Mouse (Mus musculus): ENCODE results near the gene Dnaja3. TPM values are rescaled to one million over a fixed set of nuclear protein-coding genes. Genes with fewer than 3 reads are reported as not detected.
"Not testable (repeated sequence)": the region's sequence is repeated elsewhere in the genome, so short reads cannot be mapped to it uniquely, and the experiment has no call there.

The Dnaja3 gene
- polyA plus RNA-seq, 1 experiment from 2014 or later: 71.6 TPM

DNA sequence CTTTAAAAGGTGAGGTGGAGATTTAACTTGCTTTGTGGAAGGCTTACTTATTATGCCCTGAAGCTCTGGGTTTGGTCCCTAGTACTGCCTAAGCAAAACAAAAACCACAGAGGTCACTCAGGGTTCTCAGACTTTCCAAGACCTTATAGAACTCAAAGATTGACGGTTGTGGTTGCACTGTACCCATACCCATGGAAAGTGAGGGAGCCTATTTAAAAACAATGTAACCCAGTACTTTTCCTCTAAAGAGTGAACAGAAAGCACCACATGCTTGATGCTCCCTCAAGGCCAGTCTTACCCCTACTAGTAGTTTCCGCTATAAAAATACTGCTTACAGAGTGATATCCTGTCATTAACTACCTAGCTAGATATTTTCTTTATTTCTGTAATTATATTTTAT lies 96.5 kb downstream of the Dnaja3 start:
- no peaks in the 10 kb centered on the region for H3K9me3 ChIP-seq (ENCODE audit: control insufficient read depth, low read length)
- no peak overlapping the region for H3K27ac ChIP-seq (ENCODE audit: low read depth)
- H3K4me3 ChIP-seq (ENCODE audit: low read depth, low read length): no peak overlapping the region
- H3K36me3 ChIP-seq (ENCODE audit: control insufficient read depth, insufficient read depth, low read length): no peaks in the 10 kb centered on the region
- no peak for DNase-seq (ENCODE audit: low spot score)
- no peak overlapping the region for H3K9ac ChIP-seq (ENCODE audit: low read length)
- 92% methylated on average over 2 of the region's 2 CpGs for WGBS
- ATAC-seq (replicated peaks; ENCODE audit: low FRiP score, low TSS enrichment, low read depth): no peak
- no peaks in the 10 kb centered on the region for H3K4me1 ChIP-seq (replicated peaks; ENCODE audit: control insufficient read depth, insufficient read depth, low read length)
- no peak overlapping the region for H3K4me2 ChIP-seq (ENCODE audit: low read length)
- H3K27me3 ChIP-seq (replicated peaks; ENCODE audit: control insufficient read depth, insufficient read depth, low read length): no peaks in the 10 kb centered on the region

DNA sequence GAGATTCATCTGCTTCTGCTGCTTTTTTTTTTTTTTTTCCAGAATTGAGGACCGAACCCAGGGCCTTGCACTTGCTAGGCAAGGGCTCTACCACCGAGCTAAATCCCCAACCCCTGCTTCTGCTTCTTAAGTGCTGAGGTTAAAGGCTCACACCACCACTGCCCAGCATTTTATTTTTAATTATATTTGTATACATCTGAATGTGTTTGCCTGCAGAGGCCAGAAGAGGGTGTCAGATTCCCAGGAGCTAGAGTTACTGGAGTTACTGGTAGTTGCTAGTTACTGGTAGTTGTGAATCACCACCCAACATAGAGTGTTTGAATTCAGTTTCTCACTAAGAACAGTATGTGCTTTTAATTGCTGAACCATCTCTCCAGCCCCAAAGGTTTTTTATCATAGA lies 100.2 kb downstream of the Dnaja3 start:
- H3K27me3 ChIP-seq (replicated peaks; ENCODE audit: control insufficient read depth, insufficient read depth, low read length): no peaks in the 10 kb centered on the region
- H3K4me1 ChIP-seq (replicated peaks; ENCODE audit: control insufficient read depth, insufficient read depth, low read length): no peaks in the 10 kb centered on the region
- no peak for ATAC-seq (replicated peaks; ENCODE audit: low FRiP score, low TSS enrichment, low read depth)
- WGBS: 86% methylated on average over 2 of the region's 2 CpGs
- H3K9me3 ChIP-seq (ENCODE audit: control insufficient read depth, low read length): peaks cover 8% of the 10 kb centered on the region
- no peak overlapping the region for H3K4me2 ChIP-seq (ENCODE audit: low read length)
- no peaks in the 10 kb centered on the region for H3K36me3 ChIP-seq (ENCODE audit: control insufficient read depth, insufficient read depth, low read length)
- no peak for DNase-seq (ENCODE audit: low spot score)
- no peak overlapping the region for H3K4me3 ChIP-seq (ENCODE audit: low read depth, low read length)
- no peak overlapping the region for H3K27ac ChIP-seq (ENCODE audit: low read depth)
- no peak overlapping the region for H3K9ac ChIP-seq (ENCODE audit: low read length)

- ATAC-seq (replicated peaks; ENCODE audit: low FRiP score, low TSS enrichment, low read depth): no peak
- 96% methylated on average over 1 of the region's 1 CpGs for WGBS
These were observed 102.4 kb downstream of the Dnaja3 start for GRCm38 (mm10) chr16:4742186-4742585.

GRCm38 (mm10) chr16:4752155-4752554 lies 112.4 kb downstream of the Dnaja3 start:
- WGBS: 87% methylated on average over 3 of the region's 3 CpGs
- no peak overlapping the region for H3K4me2 ChIP-seq (ENCODE audit: low read length)
- H3K27me3 ChIP-seq (replicated peaks; ENCODE audit: control insufficient read depth, insufficient read depth, low read length): no peaks in the 10 kb centered on the region
- no peak for DNase-seq (ENCODE audit: low spot score)
- H3K27ac ChIP-seq (ENCODE audit: low read depth): no peak overlapping the region
- H3K4me1 ChIP-seq (replicated peaks; ENCODE audit: control insufficient read depth, insufficient read depth, low read length): no peaks in the 10 kb centered on the region
- 0 out of 2 replicates have a peak, but pooled peaks cover 2% of the 10 kb centered on the region for H3K9me3 ChIP-seq (ENCODE audit: control insufficient read depth, low read length)
- no peak overlapping the region for H3K9ac ChIP-seq (ENCODE audit: low read length)
- no peak overlapping the region for H3K4me3 ChIP-seq (ENCODE audit: low read depth, low read length)
- no peak for ATAC-seq (replicated peaks; ENCODE audit: low FRiP score, low TSS enrichment, low read depth)
- H3K36me3 ChIP-seq (ENCODE audit: control insufficient read depth, insufficient read depth, low read length): peaks cover 8% of the 10 kb centered on the region; the same call in 1 of the 2 replicates

More at GRCm38 (mm10) chr16:4742186-4742585, 102.4 kb downstream of the Dnaja3 start:
- Histone ChIP-seq H3K4me2 (ENCODE audit: low read length) (no peak overlapping the region), H3K4me1 (replicated peaks; ENCODE audit: control insufficient read depth, insufficient read depth, low read length) (no peaks in the 10 kb centered on the region), H3K27me3 (replicated peaks; ENCODE audit: control insufficient read depth, insufficient read depth, low read length) (no peaks in the 10 kb centered on the region), H3K4me3 (ENCODE audit: low read depth, low read length) (no peak overlapping the region), H3K9ac (ENCODE audit: low read length) (no peak overlapping the region), H3K27ac (ENCODE audit: low read depth) (no peak overlapping the region), H3K9me3 (ENCODE audit: control insufficient read depth, low read length) (peaks cover 8% of the 10 kb centered on the region), H3K36me3 (ENCODE audit: control insufficient read depth, insufficient read depth, low read length) (no peaks in the 10 kb centered on the region)
- no peak for DNase-seq (ENCODE audit: low spot score)

DNA sequence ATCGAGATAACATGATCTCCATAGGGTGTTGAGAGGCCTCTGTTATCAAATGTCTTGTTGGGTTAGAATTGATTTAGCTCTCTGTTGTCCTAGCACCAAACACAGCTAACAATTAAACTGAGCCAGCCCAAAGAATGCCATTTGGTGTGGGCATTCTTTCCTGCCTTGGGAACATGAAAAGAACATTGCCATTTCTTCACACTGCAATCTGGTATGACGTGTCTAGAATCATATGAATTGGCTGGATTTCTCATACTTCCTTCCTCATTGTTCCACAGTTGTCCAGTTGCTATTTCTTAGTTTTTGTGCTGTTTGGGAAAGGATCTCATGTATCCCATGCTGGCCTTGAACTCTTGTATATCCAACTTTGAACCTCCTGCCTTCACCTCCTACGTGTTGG lies 114.3 kb downstream of the Dnaja3 start:
- WGBS: 91% methylated on average over 3 of the region's 3 CpGs

DNA sequence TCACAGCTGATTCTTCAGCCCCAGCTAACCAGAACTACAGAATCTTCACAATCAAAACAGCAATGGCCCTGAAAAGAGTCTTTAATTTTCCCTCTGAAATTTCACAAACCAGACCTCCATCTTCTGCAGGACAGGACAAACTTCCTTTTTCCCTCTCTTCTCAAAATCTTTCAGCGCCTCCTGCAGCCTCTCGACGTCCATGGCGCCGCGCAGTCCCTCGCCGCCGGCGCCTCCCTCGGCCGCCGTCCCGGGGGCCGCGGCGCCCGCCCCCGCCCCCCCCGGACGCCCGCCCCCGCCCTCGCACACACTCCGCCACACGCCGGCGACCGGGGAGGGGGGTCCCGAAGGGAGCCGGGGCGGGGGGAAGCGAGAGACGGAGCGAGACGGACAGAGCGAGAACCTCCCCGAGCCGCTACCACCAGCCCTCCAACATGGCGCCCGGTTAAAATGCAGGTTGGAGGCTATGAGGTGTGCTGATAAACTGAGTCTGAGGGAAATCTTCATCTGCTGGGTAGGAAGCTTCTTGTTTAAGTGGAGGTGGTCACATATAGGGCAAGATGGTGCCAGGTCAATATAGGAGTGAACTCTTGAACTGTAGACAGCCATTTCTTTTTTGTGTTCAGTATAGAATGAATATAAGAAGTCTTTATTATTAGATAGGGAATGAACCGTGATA lies 117.0 kb downstream of the Dnaja3 start:
- H3K4me2 ChIP-seq (ENCODE audit: low read length): peak overlapping the region; percentile 44
- H3K27ac ChIP-seq (ENCODE audit: low read depth): peak overlapping the region; percentile 47
- peak overlapping the region; percentile 34 for H3K4me3 ChIP-seq (ENCODE audit: low read depth, low read length)
- WGBS: 3% methylated on average over 29 of the region's 42 CpGs
- ATAC-seq (replicated peaks; ENCODE audit: low FRiP score, low TSS enrichment, low read depth) (peak; percentile 77), DNase-seq (ENCODE audit: low spot score) (peak; percentile 65)
- H3K9me3 ChIP-seq (ENCODE audit: control insufficient read depth, low read length); H3K4me1 ChIP-seq (replicated peaks; ENCODE audit: control insufficient read depth, insufficient read depth, low read length); H3K27me3 ChIP-seq (replicated peaks; ENCODE audit: control insufficient read depth, insufficient read depth, low read length); H3K36me3 ChIP-seq (ENCODE audit: control insufficient read depth, insufficient read depth, low read length): not testable (repeated sequence)
- peak overlapping the region; percentile 41 for H3K9ac ChIP-seq (ENCODE audit: low read length)

More for the DNA sequence above, 114.3 kb downstream of the Dnaja3 start:
- H3K27me3 ChIP-seq (replicated peaks; ENCODE audit: control insufficient read depth, insufficient read depth, low read length): no peaks in the 10 kb centered on the region
- H3K9me3 ChIP-seq (ENCODE audit: control insufficient read depth, low read length): 0 out of 2 replicates have a peak, but pooled peaks cover 2% of the 10 kb centered on the region
- no peak overlapping the region for H3K9ac ChIP-seq (ENCODE audit: low read length)
- ATAC-seq (replicated peaks; ENCODE audit: low FRiP score, low TSS enrichment, low read depth) (no peak), DNase-seq (ENCODE audit: low spot score) (no peak)
- H3K4me3 ChIP-seq (ENCODE audit: low read depth, low read length): no peak overlapping the region
- H3K4me1 ChIP-seq (replicated peaks; ENCODE audit: control insufficient read depth, insufficient read depth, low read length): no peaks in the 10 kb centered on the region
- no peak overlapping the region for H3K27ac ChIP-seq (ENCODE audit: low read depth)
- H3K36me3 ChIP-seq (ENCODE audit: control insufficient read depth, insufficient read depth, low read length): peaks cover 8% of the 10 kb centered on the region; the same call in 1 of the 2 replicates
- H3K4me2 ChIP-seq (ENCODE audit: low read length): no peak overlapping the region

Other genes starting within 250 kb of the Dnaja3 start
- gene Adcy9, start 219.5 kb upstream of the Dnaja3 start, polyA plus RNA-seq (2014; fragmentation: Nextera tagmentation; extraction: Ambion mirVana): 1.6 and 2.2 TPM in 2 replicates
- 13.1 and 15.3 TPM in 2 replicates for gene Srl, start 98.2 kb upstream of the Dnaja3 start, polyA plus RNA-seq (2014; fragmentation: Nextera tagmentation; extraction: Ambion mirVana)
- gene Tfap4, start 80.1 kb upstream of the Dnaja3 start, polyA plus RNA-seq (2014; fragmentation: Nextera tagmentation; extraction: Ambion mirVana): 27.6 and 30.0 TPM in 2 replicates
- gene Glis2, start 45.3 kb upstream of the Dnaja3 start, polyA plus RNA-seq (2014; fragmentation: Nextera tagmentation; extraction: Ambion mirVana): 29.0 and 31.0 TPM in 2 replicates
- 80.5 and 85.9 TPM in 2 replicates for gene Pam16, start 15.0 kb upstream of the Dnaja3 start, polyA plus RNA-seq (2014; fragmentation: Nextera tagmentation; extraction: Ambion mirVana)
- 15.9 and 17.1 TPM in 2 replicates for gene Vasn, start within 50 bp of the Dnaja3 start, polyA plus RNA-seq (2014; fragmentation: Nextera tagmentation; extraction: Ambion mirVana)
- gene Coro7, start 39.8 kb downstream of the Dnaja3 start, polyA plus RNA-seq (2014; fragmentation: Nextera tagmentation; extraction: Ambion mirVana): 17.8 and 19.3 TPM in 2 replicates
- 73.4 and 79.4 TPM in 2 replicates for gene Nmral1, start 79.4 kb downstream of the Dnaja3 start, polyA plus RNA-seq (2014; fragmentation: Nextera tagmentation; extraction: Ambion mirVana)
- gene Hmox2, start 86.4 kb downstream of the Dnaja3 start, polyA plus RNA-seq (2014; fragmentation: Nextera tagmentation; extraction: Ambion mirVana): 94.7 and 97.6 TPM in 2 replicates
- 85.3 and 95.5 TPM in 2 replicates for gene Cdip1, start 150.3 kb downstream of the Dnaja3 start, polyA plus RNA-seq (2014; fragmentation: Nextera tagmentation; extraction: Ambion mirVana)
- gene 4930562C15Rik, start 195.4 kb downstream of the Dnaja3 start, polyA plus RNA-seq (2014; fragmentation: Nextera tagmentation; extraction: Ambion mirVana): 0.43 and 0.55 TPM in 2 replicates
- gene Ubald1, start 240.3 kb downstream of the Dnaja3 start, polyA plus RNA-seq (2014; fragmentation: Nextera tagmentation; extraction: Ambion mirVana): 39.3 and 40.6 TPM in 2 replicates
- 83.7 and 87.6 TPM in 2 replicates for gene Mgrn1, start 246.3 kb downstream of the Dnaja3 start, polyA plus RNA-seq (2014; fragmentation: Nextera tagmentation; extraction: Ambion mirVana)

All from intestine, embryonic 14.5 days (tissue).